Mouse (Mus musculus) adrenal gland, postnatal 0 days (tissue): ENCODE data around the gene Cct7. TPM values are rescaled to one million over a fixed set of nuclear protein-coding genes. Genes with fewer than 3 reads are reported as not detected.

Experiments
- polyA plus RNA-seq: library from polyadenylated mRNA; unstranded; fragments of >200 nt; fragmentation: Nextera tagmentation; extraction: Ambion mirVana; gene quantifications from 2 replicates; pipeline ENCODE4 v1.2.1, GENCODE M21; 2015

Cct7 gene
- 233 and 278 TPM in 2 replicates for polyA plus RNA-seq

GRCm38 (mm10) chr6:85450697-85451663 lies at the start of gene Cct7:
TSS of gene Cct7 (plus strand) at chr6:85451514.

DNA sequence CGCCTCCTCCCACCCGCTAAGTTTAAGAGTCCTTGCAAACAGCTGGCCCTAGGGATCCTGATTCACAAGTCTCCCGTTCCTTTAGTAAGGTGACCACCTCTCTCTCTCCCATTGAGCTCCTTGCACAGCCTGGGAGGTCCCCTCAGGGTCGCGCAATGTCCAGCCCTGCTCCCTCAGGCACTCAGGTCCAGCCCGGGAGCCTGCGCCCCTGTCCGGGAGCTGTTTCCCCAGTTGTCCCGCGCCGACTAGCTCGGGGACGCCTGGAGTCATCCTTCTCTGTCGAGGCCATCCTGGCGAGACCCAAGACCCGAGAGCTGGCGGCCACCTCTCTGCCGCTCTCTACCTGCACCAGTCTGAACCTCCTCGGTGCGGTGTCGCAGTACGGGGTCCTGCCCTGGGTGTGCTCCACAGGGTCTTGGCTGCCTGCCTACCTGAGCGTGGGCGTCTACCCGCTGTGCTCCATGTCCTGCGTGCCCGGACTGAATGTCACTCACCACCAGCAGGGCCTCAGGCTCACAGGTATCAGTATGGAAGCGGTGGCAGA lies 27.4 kb upstream of the Cct7 start, which contains the start of gene Noto:
TSS of gene Noto (plus strand) at position 51 of the 544 bp plus-strand sequence.

GRCm38 (mm10) chr6:85431842-85432431 lies 19.4 kb upstream of the Cct7 start, which contains the start of gene Smyd5:
TSS of gene Smyd5 (plus strand) at chr6:85431989.

DNA sequence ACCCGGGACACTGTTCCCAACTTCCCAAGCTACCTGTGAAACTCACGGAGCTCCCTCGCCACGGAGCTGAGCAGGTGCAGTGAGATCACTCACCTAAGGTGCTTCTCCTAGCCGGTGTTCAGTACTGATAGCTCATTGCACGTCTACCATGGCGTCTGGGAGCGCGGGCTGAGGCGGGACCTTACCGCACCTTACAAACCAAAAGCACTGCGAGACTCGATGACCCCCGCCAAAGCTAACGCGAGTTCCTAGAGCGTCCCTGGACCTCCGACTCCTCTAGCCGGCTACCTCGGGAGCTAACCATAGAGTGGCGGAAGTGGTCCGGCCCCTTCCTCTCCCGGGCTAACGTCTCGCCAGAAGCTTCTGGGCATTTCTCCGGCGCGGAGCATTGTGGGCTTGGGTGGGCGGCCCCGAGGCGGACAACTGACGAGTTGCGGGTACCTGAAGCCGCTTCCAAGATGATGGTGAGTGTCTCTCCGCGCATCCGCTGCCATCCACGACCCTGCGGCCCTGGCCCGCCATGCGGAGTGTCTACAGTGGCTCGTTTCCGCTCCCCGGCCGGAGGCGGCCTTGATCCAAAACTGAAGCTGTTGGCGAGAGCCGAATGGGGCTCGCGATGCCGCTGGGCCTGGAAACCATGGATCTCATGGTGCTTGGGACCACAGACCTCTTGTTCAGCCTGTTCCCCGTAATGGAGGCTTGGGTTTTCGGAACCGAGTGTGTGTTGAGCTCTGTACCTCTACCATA lies 523 bp downstream of the Cct7 start, which contains the start of gene Pradc1:
TSS of gene Pradc1 (minus strand) at position 307 of the 747 bp plus-strand sequence.

DNA sequence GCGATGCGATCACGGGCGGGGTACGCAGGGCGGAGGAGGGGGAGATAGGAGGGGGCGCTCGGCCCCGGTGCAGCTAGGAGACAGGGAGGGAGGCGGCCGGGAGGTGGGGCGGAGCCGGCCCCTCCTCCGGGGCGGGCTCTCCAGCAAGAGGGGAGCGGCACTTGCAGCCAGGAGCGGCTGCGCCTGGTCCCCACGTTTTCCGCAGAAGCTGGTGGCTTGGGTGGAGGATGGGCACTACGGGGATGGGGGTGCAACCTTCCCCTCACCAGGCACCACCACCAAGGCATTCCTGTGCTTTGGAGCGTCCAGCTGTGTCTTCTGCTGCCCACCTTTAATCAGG lies 51.6 kb downstream of the Cct7 start, which contains the start of gene Fbxo41:
TSS of gene Fbxo41 (minus strand) at position 84 of the 340 bp plus-strand sequence.

GRCm38 (mm10) chr6:85513531-85513910 lies 62.2 kb downstream of the Cct7 start, which contains the start of gene Egr4:
TSS of gene Egr4 (minus strand) at chr6:85513589.

Other genes with a start within 250 kb of the Cct7 start
- 6.6 and 7.2 TPM in 2 replicates for gene Sfxn5, start 118.1 kb upstream of the Cct7 start, polyA plus RNA-seq
- 14.3 and 21.5 TPM in 2 replicates for gene Rab11fip5, start 76.9 kb upstream of the Cct7 start, polyA plus RNA-seq
- not detected in 2 replicates for gene Noto, start 27.6 kb upstream of the Cct7 start, polyA plus RNA-seq
- 16.1 and 26.1 TPM in 2 replicates for gene Smyd5, start 19.5 kb upstream of the Cct7 start, polyA plus RNA-seq
- gene Pradc1, start 456 bp downstream of the Cct7 start, polyA plus RNA-seq = 19.6 and 22.1 TPM in 2 replicates
- 0.48 and 0.96 TPM in 2 replicates for gene Fbxo41, start 51.5 kb downstream of the Cct7 start, polyA plus RNA-seq
- gene Egr4, start 62.1 kb downstream of the Cct7 start, polyA plus RNA-seq = 0.05 TPM in 1 of 2 replicates, not detected in the other
- 1.7 and 2.9 TPM in 2 replicates for gene Alms1, start 136.0 kb downstream of the Cct7 start, polyA plus RNA-seq